Mouse (Mus musculus) effector memory CD4-positive, alpha-beta T cell, adult 5 months (primary cell): ENCODE results near the gene Ubr1. TPM values are rescaled to one million over a fixed set of nuclear protein-coding genes. Genes with fewer than 3 reads are reported as not detected.

Source experiments
- polyA plus RNA-seq: library from polyadenylated mRNA; unstranded; fragments of 100-300 nt; shearing (Covaris generic); gene quantifications from one replicate; pipeline ENCODE4 v1.2.1, GENCODE M21; 2017

Ubr1 gene
- polyA plus RNA-seq = 44.7 TPM

DNA sequence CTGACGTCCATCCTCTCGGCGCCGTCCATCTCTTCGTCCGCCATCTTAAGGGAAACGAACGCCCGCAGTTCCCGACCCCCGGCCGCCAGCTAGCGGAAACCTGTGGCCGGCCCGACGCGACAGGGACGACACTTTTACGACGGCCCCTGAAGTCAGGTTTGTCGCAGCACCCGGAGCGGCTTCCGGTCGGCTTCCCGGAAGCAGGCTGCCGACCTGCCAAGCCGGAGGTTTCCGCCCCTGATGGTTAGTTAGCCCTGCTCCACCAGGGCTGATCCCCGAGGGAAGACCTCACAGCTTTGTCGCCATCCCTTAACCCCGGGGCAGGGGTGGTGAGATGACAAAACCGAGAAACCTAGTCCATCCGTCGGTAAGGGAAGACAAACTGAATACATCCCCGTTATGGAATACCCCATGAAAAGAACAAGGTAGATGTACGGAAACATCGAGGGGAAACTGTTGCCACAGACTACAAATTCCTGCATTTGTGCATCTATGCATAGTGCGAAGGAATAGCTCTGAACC lies at the start of gene Ubr1:
TSS of gene Ubr1 (minus strand) at position 157 of the 522 bp plus-strand sequence.

DNA sequence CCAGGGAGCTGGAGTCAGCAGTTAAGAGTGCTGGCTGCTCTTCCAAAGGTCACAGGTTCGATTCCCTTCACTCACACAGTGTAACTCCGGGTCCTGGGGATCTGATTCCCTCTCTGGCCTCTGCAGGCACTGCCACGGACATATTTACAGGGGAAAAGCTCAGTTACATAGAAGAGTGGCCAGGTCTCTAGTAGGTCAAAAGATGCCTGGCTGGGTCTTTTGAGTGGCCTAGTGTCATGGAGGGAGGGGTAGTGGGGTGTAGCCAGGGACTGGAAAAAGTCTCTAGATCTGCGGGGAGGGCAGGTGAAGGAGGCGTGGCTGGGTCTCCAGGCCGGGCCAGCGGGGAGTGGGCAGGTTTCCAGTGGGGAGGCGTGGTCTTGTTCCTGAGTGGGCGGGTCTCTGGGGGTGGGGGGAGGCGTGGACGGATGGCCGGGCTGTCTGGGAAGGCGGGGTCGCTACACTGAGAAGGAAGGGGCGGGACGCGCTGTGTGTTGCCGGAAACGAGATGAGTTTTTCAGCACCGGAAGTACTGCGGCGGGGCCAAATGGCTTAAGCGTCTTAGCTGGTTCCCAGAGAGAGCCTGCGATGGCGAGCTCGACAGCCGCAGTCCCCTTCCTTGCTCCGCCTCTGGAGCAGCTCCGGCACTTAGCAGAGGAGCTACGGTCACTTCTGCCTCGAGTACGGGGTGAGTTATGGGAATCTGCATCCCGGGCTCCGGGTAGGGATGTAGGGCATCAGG lies 37.6 kb upstream of the Ubr1 start, which contains the start of gene Ccndbp1:
TSS of gene Ccndbp1 (plus strand) at position 479 of the 739 bp plus-strand sequence.

DNA sequence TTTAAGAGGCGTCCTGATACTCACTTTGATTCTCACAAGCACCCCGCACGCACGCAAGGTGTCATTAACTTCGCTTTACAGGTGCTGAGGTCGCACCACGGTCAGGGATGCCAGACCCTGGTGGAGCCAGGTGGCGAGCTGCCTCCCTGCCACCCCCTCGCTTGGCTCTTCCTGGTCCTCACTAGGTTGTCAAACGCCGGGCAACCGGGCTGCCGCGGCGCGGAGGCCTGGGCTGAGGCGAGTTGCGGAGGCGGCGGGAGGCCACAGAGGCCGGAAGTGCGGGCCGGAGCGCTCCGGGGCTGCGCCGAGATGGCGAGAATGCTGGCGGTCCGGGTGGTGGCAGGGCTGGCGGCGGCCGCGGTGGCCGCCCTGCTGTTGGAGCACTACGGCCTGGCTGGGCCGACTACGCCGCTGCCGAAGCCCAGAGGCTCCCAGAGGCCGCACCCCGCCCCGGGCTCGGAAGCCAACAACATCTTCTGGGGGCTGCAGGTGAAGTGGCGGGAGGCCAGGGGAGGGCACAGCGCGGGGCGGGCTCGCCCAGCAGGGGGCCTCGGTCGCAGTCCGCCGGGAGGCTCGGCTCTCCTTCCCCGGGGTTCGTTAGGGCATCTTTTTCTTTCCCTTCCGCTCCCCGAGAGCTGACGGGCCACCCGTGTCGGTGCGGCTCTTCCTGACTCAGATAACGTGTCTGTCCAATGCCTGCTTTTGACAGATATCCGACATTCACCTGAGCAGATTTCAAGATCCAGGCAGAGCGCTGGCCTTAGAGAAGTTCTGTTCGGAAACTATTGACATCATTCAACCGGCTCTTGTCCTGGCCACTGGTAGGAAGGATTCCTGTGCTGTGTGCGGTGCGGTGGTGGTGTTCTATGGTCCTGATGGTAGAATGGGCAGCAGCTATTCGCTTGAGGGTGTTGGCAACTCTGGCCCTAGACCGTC lies 6.7 kb upstream of the Ubr1 start, which contains the start of gene Tmem62:
TSS of gene Tmem62 (plus strand) at position 28 of the 936 bp plus-strand sequence.

GRCm38 (mm10) chr2:120850424-120851082 lies 120.0 kb downstream of the Ubr1 start, which contains the start of gene Ttbk2:
Gene Ttbk2 (minus strand): TSS chr2:120850604.

DNA sequence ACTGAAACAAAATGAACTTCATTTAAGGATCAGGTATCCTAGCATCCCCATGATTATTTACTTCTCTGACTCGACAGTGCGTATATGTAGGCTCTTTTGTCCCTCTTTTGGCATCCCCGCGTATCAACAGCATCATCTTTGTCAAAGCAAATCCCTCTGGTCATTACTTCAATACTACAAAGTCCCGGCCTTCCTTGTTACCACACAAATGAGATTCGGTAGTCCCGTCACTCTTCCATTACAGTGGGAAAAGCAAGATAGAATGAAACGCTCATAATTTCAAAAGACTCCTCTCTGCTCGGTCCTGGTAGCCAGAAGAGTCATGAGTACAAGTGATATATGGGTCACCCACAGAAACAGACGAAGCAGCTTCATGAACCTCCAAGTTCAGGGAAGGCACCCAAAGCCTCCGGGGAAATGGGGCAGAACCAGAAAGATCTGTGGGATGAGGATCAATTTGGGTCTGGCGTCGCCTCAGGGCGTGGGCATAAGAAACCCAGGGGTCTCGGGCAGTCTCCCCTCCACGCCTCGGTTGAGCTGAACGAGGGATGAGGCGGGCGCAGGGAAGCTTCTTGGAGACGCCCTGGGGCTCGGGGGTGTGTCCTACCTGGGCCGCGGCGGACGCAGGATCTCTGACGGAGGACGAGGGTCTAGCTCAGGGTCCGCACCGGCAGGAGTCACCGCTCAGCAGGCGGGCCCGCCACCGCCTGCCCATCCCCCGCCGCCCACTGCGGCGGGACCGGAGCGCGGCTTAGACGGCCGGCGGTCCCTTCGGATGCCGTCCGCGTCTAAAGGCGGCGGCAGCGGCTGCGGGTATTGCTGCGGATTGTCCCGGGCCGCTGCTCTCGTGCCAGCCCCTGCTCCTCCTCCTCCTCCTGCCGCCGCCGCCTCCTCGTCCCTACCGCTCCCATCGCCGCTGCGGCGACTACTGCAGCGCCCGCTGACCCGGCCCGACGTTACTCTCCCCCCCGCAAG lies 120.8 kb downstream of the Ubr1 start, which contains the start of gene Cdan1:
TSS of gene Cdan1 (minus strand) at position 680 of the 975 bp plus-strand sequence.

Other genes with a start within 250 kb of the Ubr1 start
- gene Cdan1, start 120.6 kb downstream of the Ubr1 start, polyA plus RNA-seq = 20.9 TPM
- 6.1 TPM for gene Ttbk2, start 120.1 kb downstream of the Ubr1 start, polyA plus RNA-seq
- gene Tmem62, start 6.3 kb upstream of the Ubr1 start, polyA plus RNA-seq = 25.2 TPM
- 104 TPM for gene Ccndbp1, start 37.7 kb upstream of the Ubr1 start, polyA plus RNA-seq
- not detected for gene Epb42, start 66.4 kb upstream of the Ubr1 start, polyA plus RNA-seq
- gene Tgm5, start 115.1 kb upstream of the Ubr1 start, polyA plus RNA-seq = not detected
- not detected for gene Tgm7, start 139.1 kb upstream of the Ubr1 start, polyA plus RNA-seq
- 7.2 TPM for gene Adal, start 169.7 kb upstream of the Ubr1 start, polyA plus RNA-seq
- 14.0 TPM for gene Lcmt2, start 169.9 kb upstream of the Ubr1 start, polyA plus RNA-seq
- gene Tubgcp4, start 199.9 kb upstream of the Ubr1 start, polyA plus RNA-seq = 51.9 TPM
- gene Zscan29, start 200.4 kb upstream of the Ubr1 start, polyA plus RNA-seq = 21.5 TPM